17 mouse cellular contexts compared by ENCODE assay signal in genomic region chr7:84059799-84060198, GRCm38 (mm10).
"Had no signal": no experiment of that assay in that cellular context is flagged by ENCODE, and none has a peak within 500 bp of the region (broad histone marks: within the 10 kb centered on the region; RNA-seq: fewer than 3 reads in every experiment).

No protein-coding gene starts in this region.

- ATAC-seq: hindbrain, embryonic 16.5 days; inflammation-experienced regulatory T-cells, adult 6 months; intestine, embryonic 15.5 days; intestine, postnatal 0 days had no signal

- DNase-seq: gastrocnemius, adult 2 months; gastrocnemius, postnatal 10 days; gastrocnemius, postnatal 25 days; heart, adult 18-20 months; heart, postnatal 10 days; heart, postnatal 4 days; kidney, adult 18-20 months; kidney, adult 8-10 months; kidney, postnatal 10 days; kidney, postnatal 25 days; kidney, postnatal 4 days; liver; liver, embryonic 13.5 days had no signal
